8 mouse cellular contexts compared by ENCODE assay signal in the genomic region with DNA sequence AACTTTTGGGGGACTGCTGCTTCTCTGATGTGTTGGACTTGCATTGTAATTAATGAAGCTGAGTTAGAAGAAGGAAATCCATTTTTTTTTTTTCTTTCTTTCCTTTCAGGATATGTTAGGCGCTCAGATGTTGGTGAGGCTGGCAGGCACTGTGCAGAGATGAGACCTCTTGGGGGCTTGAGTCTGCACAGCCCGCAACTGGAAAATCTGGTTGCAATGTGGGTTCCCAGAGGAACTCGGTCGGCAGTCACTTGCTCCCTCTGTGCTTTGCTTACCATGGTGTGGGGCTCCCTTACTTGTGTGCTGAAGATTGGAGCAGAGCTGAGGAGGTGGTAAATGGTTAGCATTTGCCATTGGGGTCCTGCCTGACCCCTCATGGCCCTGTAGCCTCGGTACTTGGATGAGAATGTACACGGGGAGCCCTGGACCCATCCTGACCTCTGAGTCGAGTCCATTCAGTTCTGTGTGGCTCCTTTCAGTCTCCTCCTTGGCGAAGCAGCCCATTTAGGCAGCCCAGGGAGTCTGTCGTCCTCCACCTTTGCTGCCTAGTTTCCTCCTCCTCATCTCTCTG. TPM values are rescaled to one million over a fixed set of nuclear protein-coding genes. Genes with fewer than 3 reads are reported as not detected.
DNase-seq lines count a peak whose midpoint lies in the region; ATAC-seq and TF ChIP-seq lines count a peak whose summit lies in the region.

No protein-coding gene starts in this region.

- peak overlapping the region; percentile 76 for H3K4me3 ChIP-seq in heart, embryonic 13.5 days
- peak overlapping the region; percentile 74 for H3K4me3 ChIP-seq in G1E (ENCODE audit: low read depth, low read length)
- H3K4me3 ChIP-seq in heart, embryonic 16.5 days (ENCODE audit: low read length): peak overlapping the region; percentile 76

- TF ChIP-seq CTCF in G1E (IDR thresholded peaks at IDR 0.05; ENCODE audit: low read depth, low read length): no peak

- no peaks in the 10 kb centered on the region for H3K27me3 ChIP-seq in heart, embryonic 13.5 days (replicated peaks)
- H3K27me3 ChIP-seq in G1E (ENCODE audit: insufficient read depth, low read length): no peaks in the 10 kb centered on the region
- H3K27me3 ChIP-seq in heart, embryonic 16.5 days (ENCODE audit: control insufficient read depth, insufficient read depth, low read length): no peaks in the 10 kb centered on the region

- peaks cover 19% of the 10 kb centered on the region for H3K36me3 ChIP-seq in heart, embryonic 13.5 days
- peaks cover 62% of the 10 kb centered on the region for H3K36me3 ChIP-seq in G1E (replicated peaks)
- H3K36me3 ChIP-seq in heart, embryonic 16.5 days (ENCODE audit: control insufficient read depth, insufficient read depth): no peaks in the 10 kb centered on the region

- ATAC-seq in heart, embryonic 13.5 days (ENCODE audit: extremely low read depth, insufficient number of reproducible peaks, low FRiP score, low TSS enrichment): no peak
- ATAC-seq in G1E (ENCODE audit: extremely low read depth, insufficient number of reproducible peaks, low FRiP score, poor library complexity, severe bottlenecking): no peak
- 0 out of 2 replicates have a peak, but pooled peaks have one; percentile 11 for ATAC-seq in heart, embryonic 16.5 days (replicated peaks; ENCODE audit: extremely low read depth, insufficient read depth, low FRiP score)

- peak overlapping the region; percentile 90 for H3K9ac ChIP-seq in heart, embryonic 13.5 days
- peak overlapping the region; percentile 90 for H3K9ac ChIP-seq in heart, embryonic 16.5 days (ENCODE audit: low read length)

- 40% methylated on average over 9 of the region's 9 CpGs for WGBS in heart, embryonic 13.5 days
- 35% methylated on average over 9 of the region's 9 CpGs for WGBS in heart, embryonic 16.5 days

- H3K27ac ChIP-seq in heart, embryonic 13.5 days (replicated peaks): peak overlapping the region; percentile 33; the same call in 1 of the 2 replicates
- no peak overlapping the region for H3K27ac ChIP-seq in heart, embryonic 16.5 days (ENCODE audit: low read length)

- no peaks in the 10 kb centered on the region for H3K9me3 ChIP-seq in heart, embryonic 13.5 days
- no peaks in the 10 kb centered on the region for H3K9me3 ChIP-seq in G1E (replicated peaks)
- no peaks in the 10 kb centered on the region for H3K9me3 ChIP-seq in heart, embryonic 16.5 days (replicated peaks; ENCODE audit: control insufficient read depth, low read length)

- peaks cover 43% of the 10 kb centered on the region for H3K4me1 ChIP-seq in heart, embryonic 13.5 days
- H3K4me1 ChIP-seq in G1E (ENCODE audit: insufficient read depth, low read depth, low read length): peaks cover 56% of the 10 kb centered on the region
- peaks cover 33% of the 10 kb centered on the region for H3K4me1 ChIP-seq in heart, embryonic 16.5 days (ENCODE audit: control insufficient read depth, insufficient read depth, low read length)

- no peak for DNase-seq in heart, postnatal 4 days
- DNase-seq in G1E (ENCODE audit: low spot score): no peak
- peak; percentile 7 for DNase-seq in lung, postnatal 36 days
- no peak for DNase-seq in c-Kit-positive CD71-positive TER-119-positive erythroid progenitor cells, embryonic 14.5 days (ENCODE audit: low spot score)
- DNase-seq in layer of hippocampus, postnatal 14 days (ENCODE audit: low spot score in 2 of 2): no peak
- DNase-seq in embryo, embryonic 11 days: no peak

- H3K4me2 ChIP-seq in heart, embryonic 13.5 days: peak overlapping the region; percentile 87
- peak overlapping the region; percentile 76 for H3K4me2 ChIP-seq in heart, embryonic 16.5 days (ENCODE audit: low read depth, low read length)

RNA-seq across cellular contexts. Expression of a gene that starts 0.6 kb away (rescaled TPM):
- polyA plus RNA-seq in heart, embryonic 13.5 days (2015; fragmentation: Nextera tagmentation; extraction: Ambion mirVana): 4.0 and 4.1 TPM in 2 replicates
- total RNA-seq in heart, postnatal 4 days (2021): 1 to 10 TPM; 4.3 to 4.9 TPM
- total RNA-seq in G1E (2014; fragmentation: Nextera tagmentation) (3.4 and 4.9 TPM in 2 replicates), G1E (2017) (9.7 and 12.8 TPM in 2 replicates)
- 3.4 and 3.5 TPM in 2 replicates for polyA plus RNA-seq in G1E (2012)
- 5.1 and 6.0 TPM in 2 replicates for polyA plus RNA-seq in heart, embryonic 16.5 days (2015; fragmentation: Nextera tagmentation; extraction: Ambion mirVana)
- 1 to 10 TPM; 6.9 to 8.8 TPM for total RNA-seq in layer of hippocampus, postnatal 14 days (2021)

RNA-seq across cellular contexts. Expression of a gene that starts 14.6 kb away (rescaled TPM):
- polyA plus RNA-seq in heart, embryonic 13.5 days (2015; fragmentation: Nextera tagmentation; extraction: Ambion mirVana): 188 and 212 TPM in 2 replicates
- total RNA-seq in heart, postnatal 4 days (2021): 100 to 1,000 TPM; 158 to 159 TPM
- total RNA-seq in G1E (2014; fragmentation: Nextera tagmentation): 116 and 120 TPM in 2 replicates
- total RNA-seq in G1E (2017): 220 and 233 TPM in 2 replicates
- polyA plus RNA-seq in G1E (2012): 128 and 147 TPM in 2 replicates
- 238 and 243 TPM in 2 replicates for polyA plus RNA-seq in heart, embryonic 16.5 days (2015; fragmentation: Nextera tagmentation; extraction: Ambion mirVana)
- total RNA-seq in layer of hippocampus, postnatal 14 days (2021): 100 to 1,000 TPM; 132 to 142 TPM

RNA-seq across cellular contexts. Expression of a gene that starts 45.8 kb away (rescaled TPM):
- not detected in 2 replicates for polyA plus RNA-seq in heart, embryonic 13.5 days (2015; fragmentation: Nextera tagmentation; extraction: Ambion mirVana)
- total RNA-seq in heart, postnatal 4 days (2021): not detected
- total RNA-seq in G1E (2014; fragmentation: Nextera tagmentation) (not detected in 2 replicates), G1E (2017) (not detected in 2 replicates)
- not detected in 2 replicates for polyA plus RNA-seq in G1E (2012)
- not detected in 2 replicates for polyA plus RNA-seq in heart, embryonic 16.5 days (2015; fragmentation: Nextera tagmentation; extraction: Ambion mirVana)
- not detected for total RNA-seq in layer of hippocampus, postnatal 14 days (2021)
